Mouse (Mus musculus) granulocyte monocyte progenitor cell, adult 5-6 weeks (primary cell): ENCODE data around the gene AC129217.1. TPM values are rescaled to one million over a fixed set of nuclear protein-coding genes. Genes with fewer than 3 reads are reported as not detected.
A peak's percentile ranks its signal among the peaks of the same experiment; 100 is the strongest.

ENCODE experiments used
- ATAC-seq: replicated peaks from 2 replicates; pipeline ENCODE4 v1.8.0; 2016; ENCODE audit warnings: mild to moderate bottlenecking, moderate TSS enrichment, inconsistent platforms; ENCODE audit not compliant: poor library complexity, severe bottlenecking
- total RNA-seq, 2 experiments: library from RNA; stranded (forward) in 1 of 2; stranded (reverse) in 1 of 2; fragments of 200-712, 200-1000 nt in 1 of 2; fragments of >200 nt in 1 of 2; fragmentation: Nextera tagmentation in 1 of 2; gene quantifications; 2 replicates each; pipeline ENCODE4 v1.2.3; 2014 to 2017

AC129217.1 gene
- total RNA-seq (2014; fragmentation: Nextera tagmentation) (not detected in 2 replicates), total RNA-seq (2017) (34.1 TPM in 1 of 2 replicates, not detected in the other)

DNA sequence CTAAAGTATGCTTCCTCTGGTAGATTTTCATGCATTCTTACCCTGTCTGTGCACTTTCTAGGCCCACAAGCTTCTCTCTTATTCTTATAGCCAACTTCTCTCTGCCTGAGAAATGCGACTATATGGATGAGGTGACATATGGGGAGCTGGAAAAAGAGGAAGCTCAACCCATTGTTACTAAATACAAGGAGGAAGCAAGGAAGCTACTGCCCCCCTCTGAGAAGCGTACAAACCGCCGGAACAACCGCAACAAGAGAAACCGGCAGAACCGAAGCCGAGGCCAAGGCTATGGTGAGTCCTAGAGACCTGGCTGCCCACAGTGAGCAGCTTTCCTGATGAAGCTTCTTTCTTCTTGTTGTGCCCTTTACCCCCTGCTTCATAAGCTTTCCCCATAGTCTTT lies at the start of gene AC129217.1:
Gene AC129217.1 (plus strand): TSS at position 114 of the 400 bp plus-strand sequence.
- ATAC-seq = peak; percentile 98

DNA sequence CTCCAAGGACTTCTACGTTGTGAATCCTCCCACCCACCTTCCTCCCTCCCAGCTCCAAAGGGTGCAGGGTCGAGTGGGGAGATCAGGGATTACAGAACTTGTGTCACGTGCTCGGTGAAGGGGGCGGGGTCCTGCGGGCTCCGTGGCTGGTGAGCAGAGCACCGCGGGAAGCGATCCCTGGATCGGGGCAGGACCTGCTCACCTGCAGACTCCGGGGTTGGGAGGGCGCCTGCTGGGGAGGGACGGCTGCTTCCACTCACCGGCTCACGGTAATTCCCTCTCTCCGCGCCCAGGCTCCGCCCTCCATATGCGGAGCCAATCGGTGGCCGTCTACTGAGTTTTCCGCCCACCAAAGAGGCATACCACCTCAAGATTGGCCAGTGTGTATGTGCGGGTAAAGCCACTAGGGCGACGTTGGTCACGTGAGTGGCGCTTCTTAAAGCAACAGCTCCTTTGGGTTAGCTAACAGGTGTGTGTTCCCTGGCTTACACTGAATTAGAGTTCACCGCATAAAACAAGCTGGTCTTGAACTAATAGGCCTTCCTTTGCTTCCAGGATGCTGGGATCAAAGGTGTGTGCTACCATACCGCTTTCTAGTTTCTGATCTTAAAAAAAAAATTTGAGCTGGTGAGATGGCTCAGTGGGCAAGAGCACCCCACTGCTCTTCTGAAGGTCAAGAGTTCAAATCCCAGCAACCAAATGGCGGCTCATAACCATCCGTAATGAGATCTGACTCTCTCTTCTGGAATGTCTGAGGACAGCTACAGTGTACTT lies 43.4 kb upstream of the AC129217.1 start, which contains the start of gene Taf6l:
Gene Taf6l (minus strand): TSS at position 410 of the 774 bp plus-strand sequence.
- peak; percentile 99 for ATAC-seq

DNA sequence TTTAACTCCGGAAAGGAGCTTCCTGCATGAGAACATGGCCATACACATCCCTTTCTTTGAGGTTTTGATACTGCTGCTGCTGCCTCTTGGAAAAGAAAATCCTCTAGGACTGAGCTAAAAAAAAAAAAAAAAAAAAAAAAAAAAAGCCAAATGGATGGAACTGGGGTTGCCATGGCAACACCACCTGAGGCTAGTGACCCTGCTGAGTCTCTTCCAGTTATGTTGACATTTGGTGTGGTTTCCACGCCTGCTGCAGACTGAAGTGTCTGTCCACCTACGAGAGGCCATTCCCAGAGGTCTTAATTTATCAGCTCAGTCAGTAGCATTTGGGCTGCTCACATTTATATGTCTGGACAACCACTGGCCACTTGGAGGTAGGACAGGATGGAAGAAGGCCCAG lies 41.1 kb upstream of the AC129217.1 start:
- no peak for ATAC-seq

DNA sequence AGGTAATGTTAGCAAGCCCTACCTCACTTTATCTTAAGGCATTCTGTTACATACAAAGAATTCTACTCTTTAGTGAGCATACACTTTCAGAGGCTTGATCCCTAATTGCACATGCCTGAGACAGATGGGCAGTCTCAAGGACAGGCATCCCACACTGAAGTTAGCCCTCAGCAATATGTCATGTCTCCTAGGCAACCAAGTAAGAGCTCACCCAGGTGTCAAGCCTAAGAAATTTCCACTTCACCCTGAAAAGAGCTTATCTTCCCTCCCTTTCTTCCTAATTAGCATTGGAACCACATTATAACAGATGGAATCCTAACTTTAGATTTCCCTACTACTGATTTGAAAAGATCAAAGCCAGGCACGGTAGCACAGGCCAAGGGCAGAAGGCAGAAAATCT lies 40.4 kb upstream of the AC129217.1 start:
- ATAC-seq = no peak

DNA sequence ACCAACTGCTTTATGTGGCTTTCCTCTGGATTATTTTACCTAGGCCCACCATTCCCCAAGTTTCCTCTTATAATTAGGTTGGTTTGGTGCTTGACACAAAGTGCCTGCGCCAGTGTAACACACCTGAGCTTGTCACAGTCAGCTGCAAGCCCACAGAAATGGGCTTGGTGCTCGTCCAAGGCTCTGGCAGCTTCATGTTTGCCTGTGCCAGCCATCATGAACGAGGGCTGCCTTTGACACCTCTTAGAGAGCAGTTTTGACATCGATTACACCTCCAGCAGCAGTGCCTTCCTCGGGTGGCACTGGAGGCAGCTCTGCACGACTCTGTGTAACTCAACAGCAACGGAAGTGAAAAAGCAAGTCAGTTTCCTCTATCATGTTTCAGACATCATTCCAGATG lies 39.4 kb upstream of the AC129217.1 start:
- ATAC-seq = no peak

DNA sequence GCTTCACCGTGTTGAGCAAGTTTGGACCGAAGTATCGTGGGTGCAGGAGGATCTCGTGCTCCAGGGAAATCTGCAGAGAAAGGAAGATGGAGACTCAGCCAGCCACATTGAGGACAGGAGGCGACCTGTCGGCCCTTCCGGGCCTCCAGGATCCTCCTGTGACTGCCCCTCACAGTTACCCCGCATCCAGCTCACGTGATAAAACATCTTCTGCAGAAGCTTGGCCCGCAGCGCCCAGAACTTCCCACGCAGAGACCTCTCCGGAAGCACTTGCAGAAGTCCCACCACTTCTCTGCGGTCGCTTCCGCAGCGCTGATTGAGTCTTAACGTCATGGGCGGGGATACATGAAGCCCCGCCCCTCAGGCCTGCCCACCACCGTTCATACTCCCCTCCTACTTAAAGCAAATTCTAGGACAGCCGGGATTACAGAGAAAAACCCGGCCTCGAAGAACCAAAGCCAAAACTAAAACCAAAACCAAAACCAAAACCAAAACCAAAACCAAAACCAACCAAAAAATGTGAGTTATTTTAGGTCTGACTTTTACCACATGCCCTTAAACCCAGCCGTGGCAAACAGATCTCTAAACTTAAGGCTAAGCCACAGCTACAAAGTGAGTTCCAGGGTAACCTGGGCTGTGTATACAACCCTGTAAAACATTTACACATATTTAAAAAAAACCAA lies 31.2 kb upstream of the AC129217.1 start, which contains the start of gene Polr2g:
Gene Polr2g (minus strand): TSS at position 314 of the 683 bp plus-strand sequence.
- ATAC-seq = peak; percentile 75

DNA sequence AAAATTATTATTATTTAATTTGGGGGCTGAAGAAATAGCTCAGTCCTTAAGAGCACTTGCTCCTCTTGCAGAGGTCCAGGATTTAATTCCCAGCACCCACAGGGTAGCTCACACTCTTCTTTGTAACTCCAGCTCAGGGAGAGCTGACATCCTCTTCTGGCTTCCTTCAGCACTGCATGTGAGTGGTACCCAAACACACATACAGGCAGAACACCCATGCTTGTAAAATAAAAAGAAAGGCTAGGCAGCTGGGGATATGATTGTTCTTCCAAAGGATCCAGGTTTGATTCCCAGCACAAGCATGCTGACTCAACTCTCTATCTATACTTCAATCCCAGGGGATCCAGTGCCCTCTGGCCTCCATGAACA lies 30.6 kb upstream of the AC129217.1 start:
- no peak for ATAC-seq

DNA sequence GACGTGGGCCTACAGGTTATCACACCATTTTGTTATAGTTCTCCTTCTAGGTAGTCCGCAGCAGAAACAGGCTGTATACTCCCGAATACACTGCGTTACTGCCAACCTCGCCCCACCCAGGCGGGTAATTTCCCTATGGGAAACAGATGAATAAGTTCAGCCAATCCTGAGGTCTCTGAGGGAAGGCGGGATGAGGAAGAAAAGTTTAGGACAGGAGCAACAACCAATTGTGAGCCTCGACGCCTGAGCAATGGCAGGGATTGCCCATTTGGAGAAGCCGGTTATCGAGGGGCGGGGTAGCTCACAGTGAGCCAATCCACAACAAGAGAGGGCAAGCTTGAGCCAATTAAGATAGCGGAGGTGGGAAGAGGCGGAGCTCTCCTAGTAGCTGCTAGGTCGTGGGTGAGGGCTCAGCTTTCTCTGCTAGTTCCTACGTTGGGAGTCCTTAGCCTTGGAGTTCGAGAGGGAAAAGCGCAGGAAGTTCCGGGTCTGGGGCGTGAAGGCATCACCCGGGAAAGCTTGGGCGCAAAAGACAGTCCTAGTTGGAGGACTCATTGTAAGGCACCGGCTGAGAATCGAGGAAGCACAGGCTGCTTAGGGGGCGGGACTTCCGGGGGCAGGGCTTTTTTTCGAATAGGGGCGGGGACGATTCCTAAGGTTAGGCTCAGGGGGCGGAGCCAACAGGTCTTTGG lies 27.3 kb upstream of the AC129217.1 start, which contains the start of gene Zbtb3:
Gene Zbtb3 (plus strand): TSS at position 426 of the 692 bp plus-strand sequence.
- ATAC-seq = peak; percentile 81

DNA sequence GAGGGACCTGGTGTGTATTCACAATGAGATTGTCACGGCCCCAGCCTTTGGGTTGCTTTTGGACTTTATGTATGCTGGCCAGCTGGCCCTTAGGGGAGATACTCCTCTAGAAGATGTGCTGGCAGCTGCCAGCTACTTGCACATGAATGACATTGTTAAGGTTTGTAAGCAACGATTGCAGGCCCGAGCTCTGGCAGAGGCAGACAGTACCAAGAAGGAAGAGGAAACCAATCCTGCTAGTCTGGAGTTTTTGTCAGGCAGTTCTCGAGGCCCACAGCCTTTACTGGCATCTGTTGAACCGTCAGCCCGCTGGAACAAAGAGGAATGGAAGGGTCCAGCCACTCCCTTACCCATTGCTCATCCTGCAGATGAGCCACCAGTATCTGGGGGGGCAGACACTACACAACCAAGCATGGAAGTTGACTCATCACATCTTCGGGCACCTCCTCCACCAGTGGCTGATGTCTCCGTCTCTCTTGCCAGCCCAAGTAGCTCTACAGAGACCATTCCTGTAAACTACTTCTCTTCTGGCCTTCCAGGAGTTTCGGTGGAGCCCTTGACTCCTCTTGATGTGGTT lies 26.3 kb upstream of the AC129217.1 start:
- no peak for ATAC-seq

DNA sequence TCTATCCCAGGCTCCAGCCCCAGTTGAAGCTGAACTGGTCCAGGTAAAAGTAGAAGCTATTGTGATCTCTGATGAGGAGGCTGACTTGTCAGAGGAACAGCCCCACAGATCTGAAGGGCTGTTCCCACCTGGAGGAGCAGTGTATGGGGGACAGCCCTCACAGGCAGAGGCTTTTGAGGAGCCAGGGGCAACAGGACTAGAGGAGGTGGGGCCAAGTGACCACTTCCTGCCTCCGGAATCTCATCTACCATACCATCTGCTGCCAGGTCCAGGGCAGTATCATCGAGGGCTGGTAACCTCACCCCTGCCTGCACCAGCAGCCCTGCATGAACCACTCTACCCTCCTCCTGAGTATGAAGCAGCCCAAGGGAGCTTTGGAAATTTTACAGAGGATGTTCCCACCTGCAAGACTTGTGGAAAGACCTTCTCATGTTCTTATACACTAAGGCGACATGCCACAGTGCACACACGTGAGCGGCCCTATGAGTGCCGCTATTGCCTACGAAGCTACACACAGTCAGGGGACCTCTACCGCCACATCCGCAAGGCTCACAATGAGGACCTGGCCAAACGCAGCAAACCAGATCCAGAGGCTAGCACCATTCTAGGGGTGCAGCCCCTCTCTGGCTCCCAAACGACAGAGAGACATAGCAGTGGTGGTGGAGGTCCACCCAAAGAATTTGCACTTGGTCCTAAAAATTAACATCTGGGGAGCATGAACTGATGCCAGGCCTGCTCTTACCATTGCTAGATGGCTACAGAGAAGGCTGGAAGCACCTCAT lies 25.5 kb upstream of the AC129217.1 start:
- peak; percentile 23 for ATAC-seq

DNA sequence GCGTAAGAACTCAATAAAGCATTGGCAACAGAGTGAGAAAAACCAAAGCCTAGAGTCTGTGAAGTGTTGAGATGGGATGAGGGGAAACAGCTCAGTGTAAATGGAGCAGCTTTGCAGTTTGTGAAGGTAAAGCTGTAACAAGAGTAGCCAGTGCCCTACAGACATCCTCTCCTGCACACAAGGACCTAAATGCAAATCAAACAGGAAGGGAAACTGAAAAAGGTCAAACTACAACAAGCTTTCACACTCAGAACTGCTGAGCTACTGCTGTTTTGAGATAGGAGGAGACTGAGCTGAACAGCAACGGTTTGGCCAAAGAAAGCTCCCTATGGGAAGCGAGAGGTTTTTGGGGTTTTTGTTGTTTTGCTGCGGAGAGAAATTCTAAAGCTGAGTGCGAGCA lies 22.8 kb upstream of the AC129217.1 start:
- no peak for ATAC-seq

DNA sequence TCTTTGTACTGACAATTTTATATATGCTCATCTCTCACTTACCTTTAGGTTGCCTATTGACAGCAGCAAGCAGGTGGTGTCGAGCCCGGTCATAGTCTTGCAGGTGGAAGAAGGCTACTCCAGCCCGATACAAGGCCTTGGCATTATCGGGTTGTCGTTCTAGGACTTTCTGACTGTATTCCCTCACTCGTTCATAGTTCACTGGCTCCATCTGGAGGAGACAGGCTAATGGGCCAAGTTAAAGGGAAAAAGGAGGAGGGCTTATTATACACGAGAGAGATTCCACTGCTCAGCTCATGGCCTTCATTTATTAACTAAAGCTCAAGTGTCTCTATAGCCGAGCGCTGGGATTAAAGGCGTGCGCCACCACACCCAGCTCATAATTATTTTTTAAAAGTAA lies 13.8 kb upstream of the AC129217.1 start:
- ATAC-seq = no peak

DNA sequence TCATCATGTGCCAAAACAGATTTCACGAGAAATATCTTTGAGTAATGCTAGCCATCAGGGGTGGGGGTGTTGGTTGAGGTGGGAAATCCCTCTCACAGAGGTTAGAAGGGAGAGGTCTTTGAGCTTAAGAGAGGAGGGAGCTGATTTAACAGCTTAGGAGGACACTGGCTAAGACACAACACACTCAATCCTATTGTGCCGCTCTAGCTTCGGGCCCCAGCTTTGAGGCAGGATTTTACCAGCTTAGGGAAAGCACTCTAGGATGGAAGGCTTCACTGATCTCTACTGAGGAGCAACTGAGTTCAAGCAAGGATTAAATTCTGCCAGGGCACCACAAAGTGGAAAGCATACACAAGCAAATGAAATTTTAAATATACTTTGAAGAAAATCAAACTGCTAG lies 12.6 kb upstream of the AC129217.1 start:
- ATAC-seq = no peak

DNA sequence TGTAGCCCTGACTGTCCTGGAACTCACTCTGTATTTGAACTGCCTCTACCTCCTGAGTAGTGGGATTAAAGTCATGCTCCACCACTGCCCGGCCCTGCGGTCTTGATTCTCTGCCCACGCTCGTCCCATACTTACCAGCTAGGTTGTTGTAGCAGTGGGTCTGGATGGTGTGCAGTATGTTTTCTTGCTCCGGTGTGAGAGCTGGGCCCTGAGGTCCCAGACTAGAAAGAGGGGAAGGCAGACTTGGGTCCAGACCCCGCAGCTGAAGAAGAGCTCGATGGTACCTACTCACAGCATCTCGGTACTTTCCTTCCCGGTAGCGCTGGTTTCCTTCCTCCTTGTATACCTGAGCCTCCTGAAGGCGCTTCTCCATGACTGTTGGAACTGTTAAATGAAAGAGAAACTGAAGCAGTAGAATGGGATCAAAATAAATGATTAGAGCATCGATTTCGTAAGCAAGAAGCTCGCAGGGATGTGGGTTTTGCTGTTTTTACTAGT lies 11.2 kb upstream of the AC129217.1 start:
- ATAC-seq = no peak

DNA sequence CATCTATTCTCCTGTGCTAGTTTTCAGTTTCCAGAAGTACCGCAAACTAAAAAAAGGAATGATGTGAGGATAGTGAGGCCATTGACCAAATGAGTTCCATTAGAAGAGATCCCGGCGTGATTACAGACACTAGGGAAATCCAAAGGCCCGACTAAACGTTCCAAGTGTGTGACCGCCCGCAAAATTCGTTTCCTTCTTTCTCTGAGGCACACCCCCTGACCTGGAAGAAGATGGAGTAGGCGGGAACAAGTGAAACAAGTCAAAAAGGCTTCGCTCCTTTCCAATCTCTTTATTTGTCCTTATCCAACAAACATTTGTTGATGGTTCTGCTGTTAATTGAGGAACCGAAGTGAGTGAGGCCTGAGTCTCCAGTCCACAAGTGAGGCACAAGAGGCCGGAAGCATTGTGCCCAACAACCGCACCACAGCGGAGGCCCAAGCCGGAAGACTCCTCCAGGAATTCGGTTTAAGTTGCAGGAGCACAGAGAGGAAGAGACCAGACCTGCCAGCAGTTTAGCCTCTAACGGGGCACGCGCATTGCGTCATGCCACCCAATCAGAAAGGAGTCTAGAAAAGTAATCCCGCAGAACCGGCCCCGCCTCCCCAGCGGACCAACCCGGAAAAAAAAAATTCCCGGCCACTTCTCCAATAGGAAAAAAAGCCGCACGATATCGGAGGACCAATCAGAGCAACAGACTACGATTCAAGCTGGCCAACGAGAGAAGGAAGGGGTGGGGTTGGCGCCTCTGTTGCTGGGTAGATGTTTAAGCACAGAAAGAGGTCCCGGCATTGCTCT lies 10.6 kb upstream of the AC129217.1 start, which contains the start of gene Ttc9c:
Gene Ttc9c (minus strand): TSS at position 533 of the 795 bp plus-strand sequence.
- peak; percentile 74 for ATAC-seq

DNA sequence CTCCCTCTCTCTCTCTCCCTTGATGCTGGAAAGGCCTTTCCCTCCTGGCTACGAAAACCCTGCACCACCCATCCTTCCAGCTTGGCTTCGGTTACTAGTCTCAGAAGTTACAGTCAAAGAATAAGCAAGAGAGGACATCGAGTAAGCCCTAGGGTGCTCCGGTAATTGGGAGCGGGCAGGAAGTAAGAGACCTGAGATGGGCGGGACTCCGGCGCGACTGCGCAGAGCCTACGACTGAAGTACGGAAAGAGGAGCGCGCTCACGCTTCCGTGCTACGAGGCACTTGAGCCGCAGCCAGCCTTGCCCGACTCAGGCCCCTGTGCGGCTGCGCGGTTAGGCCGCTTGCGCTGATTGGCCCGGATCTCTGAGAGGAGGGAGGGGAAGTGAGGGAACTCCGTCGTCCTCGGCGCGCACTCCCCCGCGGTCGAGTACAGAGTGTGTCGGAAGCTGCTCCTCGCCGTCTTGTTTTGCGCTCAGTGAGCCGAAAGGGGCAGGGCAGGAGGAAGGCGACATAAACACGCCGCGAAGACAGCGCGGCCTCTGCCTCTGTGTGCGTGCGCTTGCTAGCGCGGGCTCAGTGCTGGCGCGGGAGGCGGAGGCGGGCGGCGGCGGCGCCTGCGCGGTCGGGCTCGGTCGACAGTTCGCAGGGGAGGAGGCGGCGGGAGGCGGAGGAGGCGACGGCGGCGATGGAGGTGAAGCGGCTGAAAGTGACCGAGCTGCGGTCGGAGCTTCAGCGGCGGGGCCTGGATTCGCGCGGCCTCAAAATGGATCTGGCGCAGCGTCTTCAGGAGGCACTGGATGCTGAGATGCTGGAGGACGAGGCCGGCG lies 9.8 kb upstream of the AC129217.1 start, which contains the start of gene Hnrnpul2:
Gene Hnrnpul2 (plus strand): TSS at position 415 of the 828 bp plus-strand sequence.
- ATAC-seq = peak; percentile 80

DNA sequence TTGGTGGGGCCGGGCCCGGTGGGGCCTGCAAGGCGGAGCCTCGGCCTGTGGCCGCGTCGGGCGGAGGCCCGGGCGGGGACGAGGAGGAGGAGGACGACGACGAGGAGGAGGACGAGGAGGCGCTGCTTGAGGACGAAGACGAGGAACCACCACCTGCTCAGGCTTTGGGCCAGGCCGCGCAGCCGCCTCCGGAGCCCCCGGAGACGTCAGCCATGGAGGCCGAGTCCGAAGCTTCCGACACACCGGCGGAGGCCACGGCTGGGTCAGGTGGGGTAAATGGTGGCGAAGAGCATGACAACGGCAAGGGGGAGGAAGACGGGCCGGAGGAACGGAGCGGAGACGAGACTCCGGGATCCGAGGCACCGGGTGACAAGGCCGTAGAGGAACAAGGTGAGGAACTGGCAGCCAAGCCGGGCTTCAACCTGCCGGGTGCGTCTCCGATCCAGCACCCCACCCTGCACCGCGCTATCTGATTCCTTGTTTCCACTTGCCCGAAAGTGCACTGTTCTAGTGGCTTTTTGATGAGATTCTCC lies 9.1 kb upstream of the AC129217.1 start:
- ATAC-seq = no peak
